Mouse (Mus musculus) embryonic facial prominence, embryonic 14.5 days (tissue): ENCODE measurements around the gene Sema5a. TPM values are rescaled to one million over a fixed set of nuclear protein-coding genes. Genes with fewer than 3 reads are reported as not detected.

Source experiments
- ATAC-seq: fragments of 200-750 bp; cut with Nextera tagmentation; 2 replicates; pipeline ENCODE4 v1.8.0; 2017; ENCODE audit warnings: low read depth, moderate number of reproducible peaks, moderate TSS enrichment
- DNase-seq: peaks from one replicate; pipeline ENCODE4 v3.0.0-alpha.2; 2015; ENCODE audit warnings: low spot score
- H3K27ac ChIP-seq: fragments of 300-500 bp; sonication (generic); replicated peaks from 2 replicates; pipeline ENCODE4 v1.5.1; 2014; ENCODE audit warnings: low read depth, mild to moderate bottlenecking, low read length, moderate library complexity
- H3K27me3 ChIP-seq: fragments of 300-500 bp; sonication (generic); replicated peaks from 2 replicates; pipeline ENCODE4 v1.6.1; 2014; ENCODE audit warnings: low read length; ENCODE audit not compliant: control insufficient read depth, insufficient read depth
- H3K36me3 ChIP-seq: fragments of 300-500 bp; sonication (generic); 2 replicates; pipeline ENCODE4 v1.6.1; 2014; ENCODE audit warnings: low read length, mixed read lengths; ENCODE audit not compliant: control insufficient read depth, insufficient read depth
- H3K4me1 ChIP-seq: fragments of 300-500 bp; sonication (generic); 2 replicates; pipeline ENCODE4 v1.6.1; 2014; ENCODE audit warnings: antibody characterized with exemption, low read length; ENCODE audit not compliant: control insufficient read depth, insufficient read depth
- H3K4me2 ChIP-seq: fragments of 300-500 bp; sonication (generic); 2 replicates; pipeline ENCODE4 v1.6.1; 2014; ENCODE audit warnings: low read depth, mild to moderate bottlenecking, low read length, moderate library complexity, mixed read lengths
- H3K4me3 ChIP-seq: fragments of 300-500 bp; sonication (generic); 2 replicates; pipeline ENCODE4 v1.5.1; 2014; ENCODE audit warnings: low read depth, mild to moderate bottlenecking, low read length
- H3K9ac ChIP-seq: fragments of 300-500 bp; sonication (generic); 2 replicates; pipeline ENCODE4 v1.6.1; 2014; ENCODE audit warnings: low read depth, mild to moderate bottlenecking, low read length, moderate library complexity, mixed read lengths
- H3K9me3 ChIP-seq: fragments of 300-500 bp; sonication (generic); 2 replicates; pipeline ENCODE4 v1.6.1; 2016; ENCODE audit warnings: low read length; ENCODE audit not compliant: control insufficient read depth
- WGBS: fragments of 180-500 bp; shearing (Covaris S2); extraction: QIAGEN DNeasy Blood & Tissue Kit; methylation state at CpG from one replicate; pipeline ENCODE4 v1.1.7; 2014; 5-methylcytosine and 5-hydroxymethylcytosine counted together
- polyA plus RNA-seq: library from polyadenylated mRNA; unstranded; fragments of >200 nt; fragmentation: Nextera tagmentation; extraction: Ambion mirVana; gene quantifications from 2 replicates; pipeline ENCODE4 v1.2.1, GENCODE M21; 2014

Sema5a gene
- polyA plus RNA-seq, 1 experiment from 2014 or later, result 26.7 TPM

DNA sequence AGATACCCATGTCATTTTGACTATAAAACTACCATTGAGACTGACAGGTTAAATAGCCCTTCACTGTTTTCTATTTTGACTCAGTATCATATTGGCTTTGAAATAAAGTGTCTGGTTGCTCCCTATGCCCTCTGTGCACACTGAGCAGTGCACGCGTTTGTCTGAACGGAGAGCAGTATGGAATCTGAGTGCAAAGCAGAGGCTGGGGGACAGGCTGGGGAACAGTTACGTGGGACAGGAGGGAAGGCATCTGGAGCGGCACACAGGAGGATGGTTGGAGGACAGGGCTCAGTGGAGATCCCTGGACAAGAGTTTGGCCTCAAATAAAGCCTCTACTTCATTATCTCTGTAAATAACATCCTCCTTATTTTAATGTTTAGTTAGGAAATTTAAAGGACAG, 30.4 kb downstream of the Sema5a start:
- ATAC-seq (no peak), DNase-seq (no peak)
- Histone ChIP-seq H3K4me3 (no peak overlapping the region), H3K9me3 (no peaks in the 10 kb centered on the region), H3K4me2 (no peak overlapping the region), H3K9ac (no peak overlapping the region), H3K36me3 (0 out of 2 replicates have a peak, but pooled peaks cover 4% of the 10 kb centered on the region), H3K4me1 (peaks cover 19% of the 10 kb centered on the region), H3K27ac (no peak overlapping the region), H3K27me3 (no peaks in the 10 kb centered on the region)
- WGBS, result 72% methylated on average over 5 of the region's 5 CpGs

DNA sequence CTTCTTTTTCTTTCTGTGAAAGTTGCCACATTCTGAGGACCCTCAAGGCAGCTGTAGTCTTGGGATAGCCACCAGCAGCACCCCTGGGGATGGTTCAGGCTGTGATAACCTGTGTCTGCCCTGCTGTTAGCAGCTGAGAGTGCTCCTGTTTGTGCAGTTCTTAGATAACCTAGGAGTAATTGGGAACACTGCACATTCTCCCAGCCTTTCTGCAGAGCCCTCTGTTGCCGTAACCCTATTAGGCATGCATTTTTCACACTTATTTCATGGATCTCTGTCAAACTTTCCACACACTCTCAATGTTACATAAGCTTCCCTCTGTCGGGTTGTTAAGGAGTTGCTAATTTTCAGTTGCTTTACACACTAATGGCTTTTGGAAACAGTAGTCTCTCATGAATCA, 34.0 kb downstream of the Sema5a start:
- Histone ChIP-seq H3K9me3 (no peaks in the 10 kb centered on the region), H3K4me3 (no peak overlapping the region), H3K4me2 (no peak overlapping the region), H3K9ac (no peak overlapping the region), H3K27ac (no peak overlapping the region), H3K4me1 (peaks cover 22% of the 10 kb centered on the region), H3K27me3 (no peaks in the 10 kb centered on the region), H3K36me3 (0 out of 2 replicates have a peak, but pooled peaks cover 4% of the 10 kb centered on the region)
- DNase-seq (no peak), ATAC-seq (no peak)
- 34% methylated on average over 2 of the region's 2 CpGs for WGBS

DNA sequence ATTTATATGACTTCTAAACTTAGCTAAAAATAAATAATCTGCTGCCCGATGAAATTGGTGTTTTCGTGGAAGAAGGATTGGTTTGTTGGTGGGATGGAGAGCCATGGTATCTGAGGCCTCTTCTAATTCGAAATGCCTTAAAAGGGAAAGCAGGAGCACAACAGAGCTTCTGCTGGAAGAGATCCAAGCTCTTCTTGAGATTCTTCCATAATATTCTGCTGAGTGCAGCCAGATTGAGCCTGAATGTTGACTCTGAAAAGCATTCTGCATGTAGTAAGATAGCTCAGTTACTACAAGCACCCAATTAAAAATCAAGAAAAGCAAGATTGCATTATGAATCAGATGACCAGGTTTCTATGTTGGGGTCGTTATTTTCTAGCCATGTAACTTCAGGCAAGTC, 36.8 kb downstream of the Sema5a start:
- 77% methylated on average over 4 of the region's 4 CpGs for WGBS
- Histone ChIP-seq H3K36me3 (no peaks in the 10 kb centered on the region), H3K9ac (no peak overlapping the region)

DNA sequence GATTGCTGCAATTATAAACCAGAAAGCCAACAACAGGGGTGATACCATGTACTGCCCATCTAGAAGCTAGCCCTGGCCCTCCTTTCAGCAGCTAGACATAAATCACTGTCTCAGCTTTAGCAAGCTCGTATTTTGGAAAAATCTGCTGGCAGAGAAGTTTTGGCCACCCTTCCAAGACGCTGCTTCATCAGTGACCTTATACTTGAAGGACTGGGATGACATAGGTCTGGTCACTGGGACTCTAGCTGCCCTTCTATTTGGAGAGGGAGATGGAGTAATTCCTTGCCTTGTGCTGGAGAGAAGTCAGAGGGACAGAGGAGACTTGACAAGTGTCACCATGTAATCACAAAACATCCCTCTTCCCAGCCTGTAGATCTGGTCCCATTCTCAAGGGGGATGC, 40.1 kb downstream of the Sema5a start:
- no peaks in the 10 kb centered on the region for H3K27me3 ChIP-seq
- H3K4me3 ChIP-seq, result no peak overlapping the region
- WGBS, result 75% methylated on average over 2 of the region's 2 CpGs
- ATAC-seq, result no peak
- no peak for DNase-seq
- H3K9me3 ChIP-seq, result no peaks in the 10 kb centered on the region
- H3K9ac ChIP-seq, result no peak overlapping the region
- H3K4me1 ChIP-seq, result peaks cover 19% of the 10 kb centered on the region
- H3K36me3 ChIP-seq, result no peaks in the 10 kb centered on the region
- no peak overlapping the region for H3K4me2 ChIP-seq
- no peak overlapping the region for H3K27ac ChIP-seq

More for the DNA sequence above, 36.8 kb downstream of the Sema5a start:
- ATAC-seq, result no peak
- Histone ChIP-seq H3K9me3 (no peaks in the 10 kb centered on the region), H3K4me1 (peaks cover 15% of the 10 kb centered on the region), H3K4me3 (no peak overlapping the region), H3K4me2 (no peak overlapping the region), H3K27me3 (no peaks in the 10 kb centered on the region), H3K27ac (no peak overlapping the region)
- peak; percentile 66 for DNase-seq

DNA sequence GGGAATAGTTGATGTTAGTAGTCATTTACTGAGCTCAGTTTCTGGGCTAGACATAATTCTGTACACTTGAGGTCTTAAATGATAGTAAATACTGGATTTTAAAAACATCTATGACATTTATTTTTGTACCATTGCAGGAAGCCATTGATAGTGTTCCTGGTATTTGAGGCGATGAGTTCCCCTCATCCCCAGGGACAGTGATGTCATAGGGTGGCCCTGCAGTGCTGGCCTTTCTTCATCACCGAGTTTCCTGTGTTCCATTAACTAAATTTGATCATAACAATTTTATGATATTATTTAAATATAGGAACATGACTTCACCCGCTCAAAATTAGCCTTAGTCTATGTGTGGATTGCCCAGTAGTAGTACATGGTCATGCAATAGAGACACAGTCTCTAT, 41.7 kb downstream of the Sema5a start:
- H3K4me1 ChIP-seq, result peaks cover 14% of the 10 kb centered on the region
- no peak for DNase-seq
- ATAC-seq, result no peak

GRCm38 (mm10) chr15:32288480-32288879, 43.9 kb downstream of the Sema5a start:
- H3K4me3 ChIP-seq, result no peak overlapping the region
- H3K4me2 ChIP-seq, result peak overlapping the region; percentile 5; the same call in 1 of the 2 replicates
- H3K4me1 ChIP-seq, result peaks cover 14% of the 10 kb centered on the region
- peak; percentile 80 for DNase-seq
- H3K36me3 ChIP-seq, result no peaks in the 10 kb centered on the region
- WGBS, result 19% methylated on average over 6 of the region's 6 CpGs
- peak; percentile 85 for ATAC-seq
- peak overlapping the region; percentile 59 for H3K27ac ChIP-seq
- H3K9me3 ChIP-seq, result no peaks in the 10 kb centered on the region
- H3K9ac ChIP-seq, result no peak overlapping the region
- no peaks in the 10 kb centered on the region for H3K27me3 ChIP-seq

More for the DNA sequence above, 41.7 kb downstream of the Sema5a start:
- H3K27ac ChIP-seq, result no peak overlapping the region
- no peak overlapping the region for H3K4me3 ChIP-seq
- H3K27me3 ChIP-seq, result no peaks in the 10 kb centered on the region
- WGBS, result 81% methylated on average over 3 of the region's 3 CpGs
- no peaks in the 10 kb centered on the region for H3K9me3 ChIP-seq
- no peak overlapping the region for H3K9ac ChIP-seq
- H3K4me2 ChIP-seq, result no peak overlapping the region
- H3K36me3 ChIP-seq, result no peaks in the 10 kb centered on the region

- Histone ChIP-seq H3K36me3 (no peaks in the 10 kb centered on the region), H3K4me1 (peaks cover 14% of the 10 kb centered on the region), H3K9me3 (no peaks in the 10 kb centered on the region), H3K27ac (no peak overlapping the region), H3K4me2 (no peak overlapping the region), H3K9ac (no peak overlapping the region), H3K4me3 (no peak overlapping the region), H3K27me3 (no peaks in the 10 kb centered on the region)
- 63% methylated on average over 3 of the region's 3 CpGs for WGBS
- no peak for DNase-seq
- ATAC-seq, result no peak
These were observed 46.4 kb downstream of the Sema5a start for GRCm38 (mm10) chr15:32291000-32291399.

GRCm38 (mm10) chr15:32296523-32296922, 51.9 kb downstream of the Sema5a start:
- ATAC-seq (no peak), DNase-seq (no peak)
- H3K36me3 ChIP-seq, result no peaks in the 10 kb centered on the region
- H3K9me3 ChIP-seq, result no peaks in the 10 kb centered on the region
- no peak overlapping the region for H3K4me3 ChIP-seq
- H3K9ac ChIP-seq, result no peak overlapping the region
- H3K4me1 ChIP-seq, result no peaks in the 10 kb centered on the region
- 77% methylated on average over 6 of the region's 6 CpGs for WGBS
- no peaks in the 10 kb centered on the region for H3K27me3 ChIP-seq
- H3K27ac ChIP-seq, result no peak overlapping the region
- H3K4me2 ChIP-seq, result no peak overlapping the region

DNA sequence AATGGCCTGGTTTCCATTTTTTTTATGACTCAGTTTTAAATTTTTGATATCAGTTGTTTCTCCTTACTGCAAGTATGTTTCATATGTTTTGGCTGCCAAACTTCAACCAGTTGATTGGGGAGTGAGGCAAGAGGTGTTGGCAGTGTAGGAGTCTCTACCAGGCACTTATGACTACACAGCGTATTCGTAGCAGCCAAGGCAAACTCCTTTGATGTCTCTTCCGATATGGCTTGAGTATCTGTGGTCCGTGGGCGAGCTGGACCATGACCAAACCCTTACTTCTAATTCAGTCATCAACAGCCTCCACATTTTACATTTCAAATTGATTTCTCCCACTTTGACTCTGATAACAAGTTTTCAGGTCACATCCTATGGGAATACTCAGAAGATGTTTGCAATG, 52.7 kb downstream of the Sema5a start:
- Histone ChIP-seq H3K27me3 (no peaks in the 10 kb centered on the region), H3K4me2 (no peak overlapping the region), H3K36me3 (no peaks in the 10 kb centered on the region), H3K9me3 (no peaks in the 10 kb centered on the region), H3K27ac (no peak overlapping the region), H3K4me3 (no peak overlapping the region), H3K4me1 (no peaks in the 10 kb centered on the region), H3K9ac (no peak overlapping the region)
- DNase-seq, result no peak
- no peak for ATAC-seq
- WGBS, result 89% methylated on average over 5 of the region's 5 CpGs
